ENCODE assay signal across 8 mouse cellular contexts in the genomic region with DNA sequence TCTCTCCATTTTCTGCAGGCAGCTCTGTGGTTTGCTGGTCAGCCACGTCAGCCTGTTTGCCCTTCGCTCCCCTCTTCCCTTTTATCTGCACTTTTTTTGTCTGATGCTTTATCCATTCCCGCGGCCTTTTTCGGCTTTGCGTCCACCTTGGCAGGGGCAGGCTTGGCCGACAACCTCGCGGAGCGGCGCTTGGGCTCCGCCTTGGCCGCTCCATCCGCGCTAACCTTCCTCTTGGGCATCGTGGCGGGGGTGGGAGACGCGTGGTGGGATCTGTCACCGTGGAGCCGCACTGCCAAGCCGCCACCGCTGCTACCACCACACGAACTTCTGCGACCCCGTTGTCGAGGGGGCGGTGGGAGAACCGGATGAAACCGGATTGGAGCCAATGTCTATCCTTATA. TPM values are rescaled to one million over a fixed set of nuclear protein-coding genes. Genes with fewer than 3 reads are reported as not detected.
DNase-seq lines count a peak whose midpoint lies in the region; ATAC-seq and TF ChIP-seq lines count a peak whose summit lies in the region.
"Not testable (repeated sequence)": the region's sequence is repeated elsewhere in the genome, so short reads cannot be mapped to it uniquely, and the experiment has no call there.

No protein-coding gene starts in this region.

- peak; percentile 10 for DNase-seq in cerebellum, adult 11 months
- peak; percentile 10 for DNase-seq in gastrocnemius, postnatal 14 days
- not testable (repeated sequence) for DNase-seq in hindbrain, embryonic 14.5 days (ENCODE audit: low spot score); stomach, postnatal 0 days (ENCODE audit: low spot score)
- DNase-seq in left cerebral cortex, postnatal 4 days = peak; percentile 42

- H3K4me2 ChIP-seq in embryonic facial prominence, embryonic 13.5 days = peak overlapping the region; percentile 63
- H3K4me2 ChIP-seq in hindbrain, embryonic 14.5 days (replicated peaks) = peak overlapping the region; percentile 63
- peak overlapping the region; percentile 60 for H3K4me2 ChIP-seq in lung, embryonic 15.5 days
- peak overlapping the region; percentile 12 for H3K4me2 ChIP-seq in myocyte (ENCODE audit: low read depth)
- peak overlapping the region; percentile 44 for H3K4me2 ChIP-seq in stomach, postnatal 0 days (replicated peaks; ENCODE audit: low read depth)

- not testable (repeated sequence) for H3K4me1 ChIP-seq in embryonic facial prominence, embryonic 13.5 days; hindbrain, embryonic 14.5 days (replicated peaks; ENCODE audit: control insufficient read depth, insufficient read depth, low read length); lung, embryonic 15.5 days; stomach, postnatal 0 days (replicated peaks; ENCODE audit: control insufficient read depth, insufficient read depth)

- not testable (repeated sequence) for ATAC-seq in embryonic facial prominence, embryonic 13.5 days (ENCODE audit: insufficient number of reproducible peaks, insufficient read depth, low FRiP score, low TSS enrichment, low read depth); hindbrain, embryonic 14.5 days (ENCODE audit: low FRiP score); lung, embryonic 15.5 days (ENCODE audit: borderline replicate concordance, extremely low read depth, low FRiP score, low TSS enrichment); stomach, postnatal 0 days (ENCODE audit: low FRiP score, low TSS enrichment)

- H3ac ChIP-seq in myocyte (ENCODE audit: control insufficient read depth, insufficient read length) = not testable (repeated sequence)

- not testable (repeated sequence) for TF ChIP-seq CTCF in stomach, postnatal 0 days (IDR thresholded peaks at IDR 0.05; ENCODE audit: low read depth)

- not testable (repeated sequence) for H3K9me3 ChIP-seq in embryonic facial prominence, embryonic 13.5 days; hindbrain, embryonic 14.5 days (ENCODE audit: control insufficient read depth, low read length); lung, embryonic 15.5 days; stomach, postnatal 0 days (ENCODE audit: control insufficient read depth, low read length)

- intact Hi-C loops in gastrocnemius, postnatal 14 days (cut with DNase I; ENCODE audit: low total_unique reads); left cerebral cortex, postnatal 4 days (cut with DNase I): not testable (repeated sequence)

- H3K36me3 ChIP-seq in embryonic facial prominence, embryonic 13.5 days; hindbrain, embryonic 14.5 days (replicated peaks; ENCODE audit: control insufficient read depth, insufficient read depth); lung, embryonic 15.5 days; myocyte (ENCODE audit: control insufficient read depth, insufficient read depth); stomach, postnatal 0 days (ENCODE audit: control insufficient read depth, insufficient read depth, low read length): not testable (repeated sequence)

- not testable (repeated sequence) for TF ChIP-seq EP300 in stomach, postnatal 0 days (optimal IDR thresholded peaks at IDR 0.05)

- H3K79me2 ChIP-seq in myocyte (ENCODE audit: control insufficient read depth, insufficient read depth) = not testable (repeated sequence)

- H3K9ac ChIP-seq in embryonic facial prominence, embryonic 13.5 days = peak overlapping the region; percentile 64
- peak overlapping the region; percentile 50 for H3K9ac ChIP-seq in hindbrain, embryonic 14.5 days
- H3K9ac ChIP-seq in lung, embryonic 15.5 days = peak overlapping the region; percentile 19; the same call in 1 of the 2 replicates
- not testable (repeated sequence) for H3K9ac ChIP-seq in stomach, postnatal 0 days (ENCODE audit: low read length)

- not testable (repeated sequence) for H3K27ac ChIP-seq in embryonic facial prominence, embryonic 13.5 days; hindbrain, embryonic 14.5 days; lung, embryonic 15.5 days; stomach, postnatal 0 days (replicated peaks)

- not testable (repeated sequence) for TF ChIP-seq POLR2A in myocyte (IDR thresholded peaks at IDR 0.05; ENCODE audit: insufficient read length, low read depth)

- WGBS in embryonic facial prominence, embryonic 13.5 days = 12% methylated on average over 30 of the region's 30 CpGs
- 18% methylated on average over 30 of the region's 30 CpGs for WGBS in hindbrain, embryonic 14.5 days
- WGBS in lung, embryonic 15.5 days = 8% methylated on average over 30 of the region's 30 CpGs
- 12% methylated on average over 30 of the region's 30 CpGs for WGBS in stomach, postnatal 0 days

- H3K27me3 ChIP-seq in embryonic facial prominence, embryonic 13.5 days = peaks cover 10% of the 10 kb centered on the region; the same call in 1 of the 2 replicates
- not testable (repeated sequence) for H3K27me3 ChIP-seq in hindbrain, embryonic 14.5 days (ENCODE audit: control insufficient read depth, insufficient read depth, low read length); lung, embryonic 15.5 days; myocyte (ENCODE audit: control insufficient read depth, insufficient read depth, insufficient read length); stomach, postnatal 0 days (ENCODE audit: control insufficient read depth, insufficient read depth, low read length)

- H3K4me3 ChIP-seq in embryonic facial prominence, embryonic 13.5 days = peak overlapping the region; percentile 39
- H3K4me3 ChIP-seq in hindbrain, embryonic 14.5 days (replicated peaks; ENCODE audit: low read length) = peak overlapping the region; percentile 31
- peak overlapping the region; percentile 36 for H3K4me3 ChIP-seq in lung, embryonic 15.5 days
- not testable (repeated sequence) for H3K4me3 ChIP-seq in myocyte
- peak overlapping the region; percentile 23; the same call in 1 of the 2 replicates for H3K4me3 ChIP-seq in stomach, postnatal 0 days (ENCODE audit: low read depth, low read length)

RNA-seq across cellular contexts. Expression of a gene that starts 24.7 kb away (rescaled TPM):
- polyA plus RNA-seq in embryonic facial prominence, embryonic 13.5 days (2015; fragmentation: Nextera tagmentation; extraction: Ambion mirVana) = 0.21 and 0.31 TPM in 2 replicates
- not detected for total RNA-seq in gastrocnemius, postnatal 14 days (2021)
- polyA plus RNA-seq in hindbrain, embryonic 14.5 days (2014; fragmentation: Nextera tagmentation; extraction: Ambion mirVana) = 0.08 and 0.31 TPM in 2 replicates
- under 1 TPM; 0.26 to 0.52 TPM for total RNA-seq in left cerebral cortex, postnatal 4 days (2021)
- 0.34 TPM in 2 replicates for polyA plus RNA-seq in lung, embryonic 15.5 days (2015; fragmentation: Nextera tagmentation; extraction: Ambion mirVana)
- 0.02 TPM for polyA plus RNA-seq in myocyte (2012; fragmentation: generic; extraction: Trizol)
- 0.04 and 0.05 TPM in 2 replicates for polyA plus RNA-seq in stomach, postnatal 0 days (2015; fragmentation: Nextera tagmentation; extraction: Ambion mirVana)

Comparison
In these comparisons a context has a peak if more than half of its experiments do, and no peak if none do; other contexts are left out.
1. H3K4me2 ChIP-seq: peak in every context shown above with its lines; median percentile 63 in embryonic facial prominence, embryonic 13.5 days; 63 in hindbrain, embryonic 14.5 days; 60 in lung, embryonic 15.5 days; 44 in stomach, postnatal 0 days; 12 in myocyte.